Mouse (Mus musculus): ENCODE data around the gene Slc38a6.

GRCm38 (mm10) chr12:73381452-73381851 is 94.9 kb downstream of the Slc38a6 start:
- TF ChIP-seq KAT2A (conservative IDR thresholded peaks at IDR 0.05; ENCODE audit: low read depth, low read length) (no peak), POLR2A (IDR thresholded peaks at IDR 0.05; ENCODE audit: control insufficient read depth in 1 of 2, insufficient read depth in 1 of 2, low read depth in 1 of 2, low read length in 2 of 2, poor library complexity in 1 of 2) (no peak), CTCF (IDR thresholded peaks at IDR 0.05 in 2 of 3, conservative IDR thresholded peaks at IDR 0.05 in 1 of 3; ENCODE audit: control insufficient read depth in 1 of 3, insufficient read depth in 1 of 3, low read depth in 2 of 3, low read length in 3 of 3, poor library complexity in 1 of 3, severe bottlenecking in 1 of 3) (no peak), CHD2 (IDR thresholded peaks at IDR 0.05; ENCODE audit: low read length) (no peak), SIN3A (IDR thresholded peaks at IDR 0.05; ENCODE audit: low read length) (no peak), E2F4 (IDR thresholded peaks at IDR 0.05; ENCODE audit: borderline replicate concordance, low read depth, low read length) (no peak), USF1 (IDR thresholded peaks at IDR 0.05; ENCODE audit: low read depth, low read length) (no peak), TBP (IDR thresholded peaks at IDR 0.05; ENCODE audit: low read depth, low read length) (no peak), ZKSCAN1 (IDR thresholded peaks at IDR 0.05; ENCODE audit: low read depth, low read length) (no peak), HCFC1 (IDR thresholded peaks at IDR 0.05; ENCODE audit: low read depth, low read length) (no peak), TAL1 (IDR thresholded peaks at IDR 0.05; ENCODE audit: low read length) (no peak)
